Mouse (Mus musculus) heart, embryonic 15.5 days (tissue): Measurements from ENCODE around the gene Gskip. TPM values are rescaled to one million over a fixed set of nuclear protein-coding genes. Genes with fewer than 3 reads are reported as not detected.

Experiments
- ATAC-seq: fragments of 200-750 bp; cut with Nextera tagmentation; replicated peaks from 2 replicates; pipeline ENCODE4 v1.8.0; 2017; ENCODE audit warnings: low read depth, moderate TSS enrichment; ENCODE audit not compliant: insufficient number of reproducible peaks, insufficient read depth, low FRiP score
- H3K27ac ChIP-seq: fragments of 300-500 bp; sonication (generic); 2 replicates; pipeline ENCODE4 v1.5.1; 2015; ENCODE audit warnings: mild to moderate bottlenecking, inconsistent platforms
- H3K27me3 ChIP-seq: fragments of 300-500 bp; sonication (generic); 2 replicates; pipeline ENCODE4 v1.6.1; 2015; ENCODE audit warnings: inconsistent platforms
- H3K36me3 ChIP-seq: fragments of 300-500 bp; sonication (generic); 2 replicates; pipeline ENCODE4 v1.6.1; 2015; ENCODE audit warnings: mild to moderate bottlenecking, inconsistent platforms
- H3K4me1 ChIP-seq: fragments of 300-500 bp; sonication (generic); replicated peaks from 2 replicates; pipeline ENCODE4 v1.6.1; 2015; ENCODE audit warnings: inconsistent platforms
- H3K4me2 ChIP-seq: fragments of 300-500 bp; sonication (generic); 2 replicates; pipeline ENCODE4 v1.6.1; 2015; ENCODE audit warnings: inconsistent platforms, mild to moderate bottlenecking, moderate library complexity
- H3K4me3 ChIP-seq: fragments of 300-500 bp; sonication (generic); 2 replicates; pipeline ENCODE4 v1.5.1; 2015; ENCODE audit warnings: mild to moderate bottlenecking, inconsistent platforms
- H3K9ac ChIP-seq: fragments of 300-500 bp; sonication (generic); 2 replicates; pipeline ENCODE4 v1.6.1; 2015; ENCODE audit warnings: mild to moderate bottlenecking, inconsistent platforms
- H3K9me3 ChIP-seq: fragments of 300-500 bp; sonication (generic); replicated peaks from 2 replicates; pipeline ENCODE4 v1.6.1; 2016; ENCODE audit warnings: inconsistent platforms
- WGBS: fragments of 180-500 bp; shearing (Covaris S2); methylation state at CpG from one replicate; pipeline ENCODE4 v1.1.7; 2015; ENCODE audit warnings: mixed read lengths; 5-methylcytosine and 5-hydroxymethylcytosine counted together
- polyA plus RNA-seq: library from polyadenylated mRNA; unstranded; fragments of >200 nt; fragmentation: Nextera tagmentation; extraction: Ambion mirVana; gene quantifications from 2 replicates; pipeline ENCODE4 v1.2.1, GENCODE M21; 2015

Gene Gskip
- 19.9 and 20.5 TPM in 2 replicates for polyA plus RNA-seq

- ATAC-seq, result peak; percentile 19
- Histone ChIP-seq H3K36me3 (no peaks in the 10 kb centered on the region; the same call in 1 of the 2 replicates), H3K4me3 (peak within 1 kb of the TSS; percentile 94), H3K9ac (peak within 1 kb of the TSS; percentile 82), H3K27ac (peak within 1 kb of the TSS; percentile 93), H3K9me3 (no peaks in the 10 kb centered on the region), H3K4me2 (peak within 1 kb of the TSS; percentile 90), H3K27me3 (no peaks in the 10 kb centered on the region), H3K4me1 (peaks cover 17% of the 10 kb centered on the region)
- 1% methylated on average over 41 of the region's 41 CpGs for WGBS
These were observed at the start of gene Gskip for GRCm38 (mm10) chr12:105683933-105684901. Gskip (plus strand) TSS chr12:105684829.

DNA sequence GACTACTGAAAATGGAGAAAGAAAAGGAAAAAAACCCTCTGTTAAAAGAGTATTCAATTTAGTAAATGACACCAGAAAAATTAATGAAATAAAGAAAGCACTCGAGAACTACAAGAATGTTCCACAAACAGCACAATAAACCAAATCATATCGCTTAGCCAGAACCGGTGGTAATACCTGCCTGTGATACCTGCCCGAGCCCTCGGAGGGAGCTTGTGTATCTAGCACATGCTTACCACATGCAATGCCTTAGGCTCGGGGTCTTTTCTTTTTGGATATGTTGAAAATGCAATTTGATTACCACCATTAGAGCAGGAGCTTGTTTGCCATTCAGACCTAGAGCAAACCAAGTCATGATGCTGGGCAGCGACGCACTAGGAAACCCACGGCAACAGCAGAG, 48.1 kb upstream of the Gskip start:
- Histone ChIP-seq H3K4me3 (no peak overlapping the region), H3K36me3 (peaks cover 88% of the 10 kb centered on the region), H3K27ac (no peak overlapping the region), H3K9me3 (no peaks in the 10 kb centered on the region), H3K9ac (no peak overlapping the region), H3K4me2 (no peak overlapping the region), H3K4me1 (no peaks in the 10 kb centered on the region), H3K27me3 (no peaks in the 10 kb centered on the region)
- WGBS, result 90% methylated on average over 9 of the region's 9 CpGs
- ATAC-seq, result no peak

DNA sequence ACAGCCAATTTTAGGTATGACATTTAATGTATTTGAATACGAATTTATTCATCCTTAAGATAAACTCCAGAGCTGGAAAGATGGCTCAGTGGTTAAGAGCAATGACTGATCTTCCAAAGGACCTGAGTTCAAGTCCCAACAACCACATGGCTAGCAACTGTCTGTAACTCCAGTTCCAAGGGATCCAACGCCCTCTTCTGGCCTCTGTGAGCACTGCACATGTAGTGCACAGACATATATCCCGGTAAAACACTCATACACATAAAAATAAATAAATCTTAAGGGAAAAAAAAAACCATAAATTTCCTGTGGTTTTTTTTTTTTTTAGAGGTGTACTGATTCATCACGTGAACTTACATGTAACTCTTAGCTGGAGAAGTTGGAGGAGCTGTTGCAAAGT, 47.1 kb upstream of the Gskip start:
- H3K27me3 ChIP-seq, result no peaks in the 10 kb centered on the region
- no peak for ATAC-seq
- no peaks in the 10 kb centered on the region for H3K4me1 ChIP-seq
- H3K9me3 ChIP-seq, result no peaks in the 10 kb centered on the region
- H3K4me3 ChIP-seq, result no peak overlapping the region
- 78% methylated on average over 4 of the region's 4 CpGs for WGBS
- no peak overlapping the region for H3K27ac ChIP-seq
- H3K9ac ChIP-seq, result no peak overlapping the region
- peaks cover 98% of the 10 kb centered on the region for H3K36me3 ChIP-seq
- H3K4me2 ChIP-seq, result no peak overlapping the region

GRCm38 (mm10) chr12:105642770-105643321, 41.8 kb upstream of the Gskip start:
- Histone ChIP-seq H3K27ac (no peak overlapping the region), H3K9me3 (no peaks in the 10 kb centered on the region), H3K36me3 (peaks cover 97% of the 10 kb centered on the region), H3K4me2 (no peak overlapping the region), H3K4me1 (no peaks in the 10 kb centered on the region), H3K9ac (no peak overlapping the region), H3K27me3 (no peaks in the 10 kb centered on the region), H3K4me3 (no peak overlapping the region)
- no peak for ATAC-seq
- 86% methylated on average over 11 of the region's 11 CpGs for WGBS

DNA sequence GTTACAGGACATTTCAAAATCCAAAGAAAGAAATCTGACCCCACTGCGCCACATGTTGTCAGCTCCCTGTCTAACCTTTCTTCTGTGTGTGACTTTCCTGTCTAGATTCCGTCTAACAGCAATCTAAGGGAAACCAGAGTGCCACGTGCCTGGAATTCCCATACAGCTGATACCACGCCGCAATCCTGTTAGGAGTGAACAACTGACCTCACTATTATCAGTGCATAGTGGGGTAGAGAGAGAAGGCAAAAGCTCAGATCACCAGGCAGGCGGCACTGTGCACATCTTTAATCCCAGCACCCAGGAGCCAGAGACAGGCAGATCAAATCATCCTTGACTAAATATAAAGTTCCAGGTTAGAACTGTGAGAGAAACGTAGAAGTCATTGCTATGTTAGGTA, 28.8 kb upstream of the Gskip start:
- ATAC-seq, result no peak
- peaks cover 77% of the 10 kb centered on the region for H3K36me3 ChIP-seq
- peak overlapping the region; percentile 1; the same call in 1 of the 2 replicates for H3K4me2 ChIP-seq
- 61% methylated on average over 7 of the region's 7 CpGs for WGBS
- H3K4me1 ChIP-seq, result peaks cover 3% of the 10 kb centered on the region; the same call in 1 of the 2 replicates
- H3K9ac ChIP-seq, result no peak overlapping the region
- H3K27me3 ChIP-seq, result no peaks in the 10 kb centered on the region
- H3K4me3 ChIP-seq, result no peak overlapping the region
- H3K9me3 ChIP-seq, result no peaks in the 10 kb centered on the region
- no peak overlapping the region for H3K27ac ChIP-seq

DNA sequence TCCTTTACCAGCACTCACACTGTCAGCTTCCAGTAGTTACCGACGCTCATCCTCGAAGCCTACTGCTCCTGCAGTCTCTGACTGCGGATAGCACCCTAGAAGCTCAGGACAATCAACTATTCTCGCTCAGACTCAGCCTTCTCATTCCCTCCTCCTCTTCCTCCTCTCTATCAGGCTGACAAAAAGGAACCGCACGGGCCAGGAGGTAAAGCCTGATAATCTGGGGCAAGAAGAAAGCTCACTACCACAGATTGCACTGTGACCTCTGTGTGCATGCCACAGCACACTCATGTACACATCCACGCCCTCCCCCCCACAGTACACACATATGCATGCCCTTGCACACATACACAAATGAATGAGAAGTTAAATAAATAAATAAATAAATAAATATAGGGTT, 8.4 kb upstream of the Gskip start:
- no peaks in the 10 kb centered on the region for H3K4me1 ChIP-seq

GRCm38 (mm10) chr12:105678211-105678610, 6.4 kb upstream of the Gskip start:
- Histone ChIP-seq H3K4me3 (no peak overlapping the region), H3K27ac (no peak overlapping the region), H3K9ac (no peak overlapping the region), H3K4me1 (peaks cover 2% of the 10 kb centered on the region), H3K9me3 (no peaks in the 10 kb centered on the region), H3K4me2 (no peak overlapping the region), H3K27me3 (no peaks in the 10 kb centered on the region), H3K36me3 (peaks cover 17% of the 10 kb centered on the region)
- ATAC-seq, result no peak
- 93% methylated on average over 7 of the region's 7 CpGs for WGBS

More for the DNA sequence above, 8.4 kb upstream of the Gskip start:
- Histone ChIP-seq H3K4me3 (no peak overlapping the region), H3K27ac (no peak overlapping the region), H3K36me3 (peaks cover 22% of the 10 kb centered on the region), H3K9me3 (no peaks in the 10 kb centered on the region), H3K27me3 (no peaks in the 10 kb centered on the region), H3K4me2 (no peak overlapping the region), H3K9ac (no peak overlapping the region)
- ATAC-seq, result no peak
- 84% methylated on average over 8 of the region's 8 CpGs for WGBS

- H3K4me3 ChIP-seq, result no peak overlapping the region
- WGBS, result 82% methylated on average over 3 of the region's 3 CpGs
- H3K9ac ChIP-seq, result no peak overlapping the region
- H3K4me2 ChIP-seq, result no peak overlapping the region
- peaks cover 6% of the 10 kb centered on the region for H3K4me1 ChIP-seq
- H3K9me3 ChIP-seq, result no peaks in the 10 kb centered on the region
- no peaks in the 10 kb centered on the region for H3K27me3 ChIP-seq
- H3K27ac ChIP-seq, result no peak overlapping the region
- no peak for ATAC-seq
- peaks cover 11% of the 10 kb centered on the region for H3K36me3 ChIP-seq
These were observed 5.9 kb upstream of the Gskip start for GRCm38 (mm10) chr12:105678762-105679161.

- Histone ChIP-seq H3K4me3 (peak within 1 kb of the TSS; percentile 94), H3K9me3 (no peaks in the 10 kb centered on the region), H3K27ac (peak within 1 kb of the TSS; percentile 93), H3K27me3 (no peaks in the 10 kb centered on the region), H3K9ac (peak within 1 kb of the TSS; percentile 82), H3K36me3 (peaks cover 5% of the 10 kb centered on the region; the same call in 1 of the 2 replicates), H3K4me1 (peaks cover 17% of the 10 kb centered on the region), H3K4me2 (peak within 1 kb of the TSS; percentile 90)
- peak; percentile 89 for ATAC-seq
- WGBS, result under 1% methylated on average over 70 of the region's 73 CpGs
These were observed 517 bp downstream of the Gskip start, which contains the start of gene Atg2b for GRCm38 (mm10) chr12:105685001-105685691. Atg2b (minus strand) TSS chr12:105685211.

GRCm38 (mm10) chr12:105686791-105687190, 2.2 kb downstream of the Gskip start:
- H3K4me2 ChIP-seq, result no peak overlapping the region

GRCm38 (mm10) chr12:105687416-105687815, 2.8 kb downstream of the Gskip start:
- 85% methylated on average over 4 of the region's 4 CpGs for WGBS
- H3K4me1 ChIP-seq, result peaks cover 17% of the 10 kb centered on the region

More at GRCm38 (mm10) chr12:105686791-105687190, 2.2 kb downstream of the Gskip start:
- no peak for ATAC-seq
- Histone ChIP-seq H3K4me3 (0 out of 2 replicates have a peak overlapping the region, but pooled peaks have one; percentile 94), H3K27me3 (no peaks in the 10 kb centered on the region), H3K9me3 (no peaks in the 10 kb centered on the region), H3K27ac (no peak overlapping the region), H3K4me1 (peaks cover 17% of the 10 kb centered on the region), H3K36me3 (peaks cover 6% of the 10 kb centered on the region; the same call in 1 of the 2 replicates), H3K9ac (no peak overlapping the region)
- 78% methylated on average over 3 of the region's 3 CpGs for WGBS

More at GRCm38 (mm10) chr12:105687416-105687815, 2.8 kb downstream of the Gskip start:
- Histone ChIP-seq H3K9ac (no peak overlapping the region), H3K36me3 (peaks cover 11% of the 10 kb centered on the region; the same call in 1 of the 2 replicates), H3K27ac (no peak overlapping the region), H3K9me3 (no peaks in the 10 kb centered on the region), H3K4me3 (no peak overlapping the region), H3K4me2 (no peak overlapping the region), H3K27me3 (no peaks in the 10 kb centered on the region)
- no peak for ATAC-seq
